ENCODE assay signal across 19 mouse cellular contexts in genomic region chr4:153220485-153220884, GRCm38 (mm10).
"Had no signal": no experiment of that assay in that cellular context is flagged by ENCODE, and none has a peak within 500 bp of the region (broad histone marks: within the 10 kb centered on the region; RNA-seq: fewer than 3 reads in every experiment).

No protein-coding gene starts in this region.

- H3K27me3 ChIP-seq: heart, embryonic 13.5 days; heart, embryonic 15.5 days had no signal

- DNase-seq: gastrocnemius, postnatal 36 days; heart, adult 11 months; kidney, adult 11 months; kidney, adult 2 months; kidney, adult 9 months; liver had no signal

- ATAC-seq: hindbrain, postnatal 0 days had no signal

- H3K27ac ChIP-seq: heart, adult 2 months; heart, embryonic 13.5 days; heart, embryonic 15.5 days; hindbrain, embryonic 13.5 days; hindbrain, embryonic 15.5 days; hindbrain, postnatal 0 days; kidney, postnatal 0 days; layer of hippocampus, adult 2 months; left cerebral cortex, adult 2 months; limb, embryonic 12.5 days had no signal

- H3K9ac ChIP-seq: heart, embryonic 13.5 days; heart, embryonic 15.5 days; hindbrain, embryonic 13.5 days; hindbrain, embryonic 15.5 days; limb, embryonic 12.5 days had no signal

- H3K36me3 ChIP-seq: heart, embryonic 13.5 days; heart, embryonic 15.5 days; hindbrain, embryonic 13.5 days; hindbrain, embryonic 15.5 days; limb, embryonic 10.5 days; limb, embryonic 12.5 days had no signal

- H3K4me2 ChIP-seq: heart, embryonic 11.5 days; heart, embryonic 13.5 days; heart, embryonic 15.5 days; hindbrain, embryonic 13.5 days; hindbrain, embryonic 15.5 days; limb, embryonic 12.5 days; liver, embryonic 11.5 days had no signal

- H3K9me3 ChIP-seq: heart, embryonic 13.5 days; heart, embryonic 15.5 days; hindbrain, embryonic 13.5 days; hindbrain, embryonic 15.5 days; limb, embryonic 10.5 days; limb, embryonic 12.5 days had no signal

- H3K4me3 ChIP-seq: heart, adult 2 months; heart, embryonic 13.5 days; heart, embryonic 15.5 days; hindbrain, embryonic 13.5 days; hindbrain, embryonic 15.5 days; layer of hippocampus, adult 2 months; left cerebral cortex, adult 2 months; limb, embryonic 10.5 days; limb, embryonic 12.5 days had no signal
